Mouse (Mus musculus) CD4-positive, CD25-positive, alpha-beta regulatory T cell, adult 4 months (primary cell): ENCODE measurements around the gene Tril. TPM values are rescaled to one million over a fixed set of nuclear protein-coding genes. Genes with fewer than 3 reads are reported as not detected.

Experiments
- ATAC-seq: one replicate; pipeline ENCODE4 v1.8.0; 2017
- polyA plus RNA-seq, 2 experiments: library from polyadenylated mRNA; unstranded; fragments of 100-300 nt; shearing (Covaris generic); gene quantifications; one replicate each; pipeline ENCODE4 v1.2.1; 2017

The Tril gene
- polyA plus RNA-seq, 2 experiments from 2014 or later, result not detected

DNA sequence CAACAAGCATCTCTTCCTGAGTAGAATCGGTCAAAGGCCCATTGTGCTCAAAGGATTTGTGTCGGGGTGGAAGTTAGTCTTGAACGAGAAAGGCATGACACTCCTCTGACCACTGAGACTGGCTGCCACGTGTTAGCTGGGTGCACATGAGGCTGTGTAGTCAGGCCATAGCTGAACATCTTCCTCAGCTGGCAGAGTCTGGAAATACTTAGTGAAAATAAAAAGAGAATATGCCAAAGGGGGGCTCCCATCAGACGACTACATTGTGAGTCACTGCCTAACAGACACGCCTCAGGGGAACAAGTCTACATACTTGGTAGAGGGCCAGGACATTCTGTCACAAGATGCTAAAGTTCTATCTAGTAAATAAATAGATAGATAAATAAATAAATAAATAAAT lies 16.5 kb downstream of the Tril start:
- ATAC-seq, result no peak

DNA sequence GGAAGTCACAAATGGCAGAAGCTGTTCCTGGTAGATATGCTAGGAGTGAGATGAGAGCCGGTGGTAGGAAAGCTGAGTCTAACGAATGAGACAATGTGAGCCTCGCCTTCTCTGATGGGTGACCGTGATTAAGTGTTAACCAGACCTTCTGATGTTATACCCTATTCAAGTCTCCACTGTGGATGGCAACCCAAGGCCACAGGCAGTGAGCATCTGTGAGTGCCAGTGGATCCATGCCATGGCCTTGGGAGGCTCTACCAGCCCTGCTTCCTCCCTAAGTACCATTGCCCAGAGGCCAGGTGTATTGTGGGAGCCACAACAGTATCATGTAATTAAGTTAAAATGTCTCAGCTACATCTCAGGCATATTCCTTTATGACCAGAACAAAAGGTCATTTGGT lies 17.1 kb downstream of the Tril start:
- no peak for ATAC-seq

GRCm38 (mm10) chr6:53801893-53802286 lies 18.7 kb downstream of the Tril start:
- no peak for ATAC-seq

DNA sequence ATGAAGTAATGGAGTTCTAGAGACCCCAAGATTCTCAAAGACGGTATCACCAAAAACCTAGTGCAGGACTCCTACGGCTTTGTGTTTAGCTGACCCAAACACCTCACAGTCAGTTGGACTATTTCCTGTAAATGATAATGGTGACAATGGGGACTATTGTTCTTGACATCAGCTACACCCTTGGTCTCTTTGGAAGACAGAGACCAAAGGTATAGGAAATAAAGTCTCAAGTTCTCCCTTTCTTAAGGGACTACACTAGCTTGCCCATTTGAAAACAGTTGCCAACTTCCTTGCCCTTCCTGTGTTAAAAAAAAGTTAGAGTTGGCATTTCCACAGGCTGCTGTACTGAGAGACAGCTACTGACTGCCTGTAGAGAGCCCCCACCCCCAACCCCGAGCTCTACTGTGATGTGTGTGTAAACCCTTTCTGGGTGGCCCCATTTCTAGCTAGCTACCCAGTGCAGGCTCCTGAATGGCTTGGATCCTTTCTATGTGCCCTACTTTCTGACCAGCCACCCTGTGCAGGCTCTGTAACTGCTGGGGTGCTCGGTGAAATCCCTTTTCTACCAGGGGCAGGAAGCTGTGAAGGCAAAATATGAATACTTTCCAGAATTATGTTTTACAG lies 19.2 kb downstream of the Tril start:
- ATAC-seq, result no peak

DNA sequence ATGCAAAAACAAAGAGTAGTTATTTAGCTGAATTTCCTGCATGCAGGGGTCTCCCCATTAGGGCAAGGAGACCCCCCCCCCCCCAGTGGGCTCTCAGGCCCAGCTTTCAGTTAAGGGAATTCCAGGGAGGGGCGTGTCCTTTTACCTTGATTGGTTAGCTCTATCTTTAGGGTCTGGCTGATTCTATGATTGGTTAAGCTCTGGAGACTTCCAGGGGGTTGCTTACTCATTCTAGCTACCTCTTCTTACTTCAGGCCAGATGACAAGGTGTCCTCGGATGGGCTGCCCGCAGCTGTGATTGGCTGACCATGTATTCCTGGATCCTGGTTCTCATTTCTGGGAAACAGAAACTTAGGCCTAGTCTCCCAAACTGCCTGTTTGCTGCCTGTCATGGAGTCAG lies 21.8 kb downstream of the Tril start:
- ATAC-seq, result no peak

DNA sequence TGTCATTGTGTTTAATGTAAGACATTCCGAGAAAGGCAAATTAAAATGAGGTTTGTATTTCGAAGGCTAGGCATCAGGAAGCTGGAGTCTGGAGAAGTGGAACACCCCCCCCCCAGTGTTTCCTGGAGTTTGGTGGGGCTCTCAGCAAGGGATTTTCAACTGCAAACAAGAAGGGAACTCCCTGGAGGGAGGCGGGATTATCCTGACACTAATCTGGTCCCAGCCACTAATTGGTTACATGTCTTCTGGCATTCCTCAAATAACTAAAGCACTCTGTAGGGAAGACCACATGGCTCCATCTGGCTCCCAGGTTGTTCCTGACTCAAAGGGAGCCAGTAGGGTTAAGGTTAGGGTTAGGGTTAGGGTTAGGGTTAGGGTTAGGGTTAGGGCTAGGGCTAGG lies 23.8 kb downstream of the Tril start:
- ATAC-seq, result no peak

- no peak for ATAC-seq
These were observed 24.8 kb downstream of the Tril start for GRCm38 (mm10) chr6:53795788-53796187.

GRCm38 (mm10) chr6:53795078-53795477 lies 25.6 kb downstream of the Tril start:
- no peak for ATAC-seq

- no peak for ATAC-seq
These were observed 26.2 kb downstream of the Tril start for GRCm38 (mm10) chr6:53794323-53794971.

DNA sequence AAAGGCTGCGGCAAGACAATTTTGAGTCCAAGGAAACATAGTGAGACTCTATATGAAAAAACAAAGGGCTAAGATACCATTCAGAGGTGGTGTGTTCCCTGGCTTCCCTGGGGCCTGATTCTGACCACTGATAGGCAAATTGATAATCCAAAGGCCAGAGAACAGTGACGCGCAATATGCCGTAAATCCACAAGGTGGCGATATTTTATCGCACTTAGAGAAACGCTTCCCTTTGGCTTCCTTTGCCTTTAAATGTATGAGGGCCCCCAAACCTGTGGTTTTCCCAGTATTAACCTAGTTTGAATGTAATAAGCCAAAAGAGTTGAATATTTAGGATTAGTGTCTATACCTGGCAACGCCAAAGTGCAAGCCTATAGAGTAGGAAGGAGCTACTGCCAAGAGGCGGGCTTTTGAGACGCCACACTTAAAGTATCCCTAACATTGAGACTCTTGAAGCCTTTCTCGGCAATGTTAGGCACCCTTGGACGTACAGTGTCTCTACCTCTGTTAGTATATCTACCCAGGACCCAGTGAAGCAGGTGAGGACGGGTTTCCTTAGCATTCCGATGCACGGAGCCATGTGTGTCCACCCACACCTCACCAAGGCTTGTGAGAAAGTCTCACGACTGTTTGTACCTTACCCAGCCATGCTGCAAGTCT lies 37.6 kb downstream of the Tril start:
- ATAC-seq, result no peak

DNA sequence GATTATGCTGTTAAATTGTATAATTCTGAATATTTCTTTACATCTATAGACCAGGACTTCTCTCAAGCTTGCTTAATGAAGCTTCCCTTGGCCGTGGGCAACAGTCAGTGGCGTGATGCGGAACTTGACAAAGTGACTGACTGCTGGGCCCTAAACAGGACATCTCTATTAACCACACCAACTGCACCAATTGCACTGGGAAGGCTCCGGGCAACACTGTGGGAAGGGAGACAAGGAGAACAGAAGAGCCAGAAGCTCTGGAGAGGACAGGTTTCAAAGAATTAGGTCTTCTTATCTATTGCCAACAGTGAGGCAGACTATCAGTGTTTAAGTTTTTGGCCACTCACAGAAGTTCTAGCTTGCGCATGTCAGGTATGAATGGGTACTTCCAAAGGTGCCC lies 38.4 kb downstream of the Tril start:
- no peak for ATAC-seq

- ATAC-seq, result no peak
These were observed 39.5 kb downstream of the Tril start for GRCm38 (mm10) chr6:53781171-53781570.

GRCm38 (mm10) chr6:53780008-53780407 lies 40.6 kb downstream of the Tril start:
- ATAC-seq, result no peak

GRCm38 (mm10) chr6:53779526-53779925 lies 41.1 kb downstream of the Tril start:
- no peak for ATAC-seq

GRCm38 (mm10) chr6:53778424-53778955 lies 42.1 kb downstream of the Tril start:
- no peak for ATAC-seq

DNA sequence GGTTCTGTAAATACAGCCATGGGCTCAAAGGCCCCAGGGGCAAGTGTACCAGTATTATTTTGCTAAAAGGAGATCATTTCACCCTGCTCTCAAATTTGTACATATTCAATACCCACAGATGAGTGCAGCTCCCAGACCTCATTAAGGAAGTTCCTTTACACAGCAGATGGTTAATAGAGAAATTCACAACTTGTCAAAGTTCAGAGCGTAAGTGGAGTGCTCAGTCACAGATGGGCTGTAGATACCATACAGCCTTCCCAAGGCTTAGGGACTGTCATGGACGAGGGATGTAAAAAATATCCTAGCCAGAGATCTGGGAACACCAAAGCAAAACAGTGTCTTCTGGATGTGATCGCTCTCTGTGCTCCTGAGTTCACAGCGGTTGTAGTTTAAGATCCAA lies 52.4 kb downstream of the Tril start:
- no peak for ATAC-seq

GRCm38 (mm10) chr6:53766243-53766915 lies 54.3 kb downstream of the Tril start:
- no peak for ATAC-seq

DNA sequence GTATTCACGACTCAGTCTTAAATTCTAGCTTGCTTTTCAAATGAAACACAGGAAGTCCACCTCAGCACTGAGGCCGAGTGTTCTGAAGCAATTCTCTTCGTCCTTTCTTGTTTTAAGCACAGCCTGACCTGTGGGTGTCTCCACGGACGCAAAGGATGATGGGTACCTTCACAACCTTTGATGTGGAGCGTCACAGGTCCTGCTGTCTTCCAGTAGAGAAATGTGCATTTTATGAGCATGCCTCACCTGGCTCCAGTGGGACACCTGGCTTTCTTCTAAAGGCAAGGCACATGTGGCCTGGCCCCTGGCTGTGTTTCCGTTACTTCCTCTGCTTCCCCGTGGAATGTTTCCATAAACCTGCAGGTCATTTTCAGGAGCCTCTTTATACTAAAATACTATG lies 54.9 kb downstream of the Tril start:
- no peak for ATAC-seq

Other genes with a start within 250 kb of the Tril start
- not detected for gene Cpvl, start 157.8 kb upstream of the Tril start, polyA plus RNA-seq
- 10 to 100 TPM in 1 of 2 experiments, 1 to 10 TPM in 1; 3.1 to 10.5 TPM for gene Chn2, start 218.7 kb upstream of the Tril start, polyA plus RNA-seq